Mouse (Mus musculus): ENCODE data around the gene Nub1.

DNA sequence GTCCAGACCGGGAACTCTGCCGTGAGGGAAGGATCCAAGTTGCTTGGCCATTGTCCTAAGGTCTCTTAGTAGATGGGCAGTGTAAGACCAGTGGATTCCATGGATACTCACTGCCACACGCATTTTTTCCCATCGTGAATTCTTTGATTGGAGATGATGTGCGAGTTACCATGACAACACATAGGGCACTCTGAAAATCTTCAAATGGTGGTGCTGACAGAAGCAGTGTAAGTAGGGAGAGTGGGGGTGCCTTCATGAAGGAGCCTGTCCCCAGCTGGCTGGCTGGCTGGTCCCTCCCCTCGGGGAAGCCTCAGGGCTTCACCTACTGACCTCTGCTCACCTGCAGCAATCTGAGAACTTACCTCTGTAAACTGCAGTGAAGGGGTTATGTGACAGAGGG, 46.3 kb upstream of the Nub1 start:
- TF ChIP-seq POLR2A (IDR thresholded peaks at IDR 0.05; ENCODE audit: insufficient read depth, low read depth, low read length) (no peak), CTCF (IDR thresholded peaks at IDR 0.05; ENCODE audit: insufficient read depth, low read depth, low read length) (no peak)

Measured in olfactory bulb, adult 2 months (tissue).